Mouse (Mus musculus): ENCODE results near the gene Efl1. TPM values are rescaled to one million over a fixed set of nuclear protein-coding genes. Genes with fewer than 3 reads are reported as not detected.
A peak's percentile ranks its signal among the peaks of the same experiment; 100 is the strongest.

Efl1 gene
- total RNA-seq (2021): 10 to 100 TPM; 16.3 to 17.4 TPM

- DNase-seq (ENCODE audit: extremely low spot score in 1 of 2, low spot score in 1 of 2): peak; percentile 89 to 94
Measured at GRCm38 (mm10) chr7:82648353-82649080, at the start of gene Efl1, which contains the start of gene Saxo2. Gene Efl1, plus strand, starts transcription at chr7:82648614. Gene Saxo2, minus strand, starts transcription at chr7:82648528.

- DNase-seq (ENCODE audit: extremely low spot score in 1 of 2, low spot score in 1 of 2): no peak
Measured at GRCm38 (mm10) chr7:82602008-82602407, 46.4 kb upstream of the Efl1 start.

GRCm38 (mm10) chr7:82605425-82605824 is 43.0 kb upstream of the Efl1 start:
- no peak for DNase-seq (ENCODE audit: extremely low spot score in 1 of 2, low spot score in 1 of 2)

GRCm38 (mm10) chr7:82609629-82610028 is 38.8 kb upstream of the Efl1 start:
- DNase-seq (ENCODE audit: extremely low spot score in 1 of 2, low spot score in 1 of 2): peak in 1 of 2 experiments; percentile 39

- peak in 1 of 2 experiments; percentile 7 for DNase-seq (ENCODE audit: extremely low spot score in 1 of 2, low spot score in 1 of 2)
Measured at GRCm38 (mm10) chr7:82625342-82625741, 23.1 kb upstream of the Efl1 start.

GRCm38 (mm10) chr7:82647183-82647582 is 1.2 kb upstream of the Efl1 start:
- no peak for DNase-seq (ENCODE audit: extremely low spot score in 1 of 2, low spot score in 1 of 2)

GRCm38 (mm10) chr7:82647909-82648308 is 505 bp upstream of the Efl1 start:
- DNase-seq (ENCODE audit: extremely low spot score in 1 of 2, low spot score in 1 of 2): no peak

- no peak for DNase-seq (ENCODE audit: extremely low spot score in 1 of 2, low spot score in 1 of 2)
Measured at GRCm38 (mm10) chr7:82649081-82649445, 649 bp downstream of the Efl1 start.

GRCm38 (mm10) chr7:82664604-82665003 is 16.2 kb downstream of the Efl1 start:
- DNase-seq (ENCODE audit: extremely low spot score in 1 of 2, low spot score in 1 of 2): no peak

GRCm38 (mm10) chr7:82676001-82676400 is 27.6 kb downstream of the Efl1 start:
- no peak for DNase-seq (ENCODE audit: extremely low spot score in 1 of 2, low spot score in 1 of 2)

GRCm38 (mm10) chr7:82676834-82677233 is 28.4 kb downstream of the Efl1 start:
- DNase-seq (ENCODE audit: extremely low spot score in 1 of 2, low spot score in 1 of 2): no peak

GRCm38 (mm10) chr7:82679901-82680300 is 31.5 kb downstream of the Efl1 start:
- DNase-seq (ENCODE audit: extremely low spot score in 1 of 2, low spot score in 1 of 2): no peak

GRCm38 (mm10) chr7:82688736-82689135 is 40.3 kb downstream of the Efl1 start:
- DNase-seq (ENCODE audit: extremely low spot score in 1 of 2, low spot score in 1 of 2): peak in 1 of 2 experiments; percentile 15

GRCm38 (mm10) chr7:82691021-82691738 is 42.8 kb downstream of the Efl1 start:
- no peak for DNase-seq (ENCODE audit: extremely low spot score in 1 of 2, low spot score in 1 of 2)

- no peak for DNase-seq (ENCODE audit: extremely low spot score in 1 of 2, low spot score in 1 of 2)
Measured at GRCm38 (mm10) chr7:82697668-82698067, 49.3 kb downstream of the Efl1 start.

GRCm38 (mm10) chr7:82698968-82699367 is 50.6 kb downstream of the Efl1 start:
- DNase-seq (ENCODE audit: extremely low spot score in 1 of 2, low spot score in 1 of 2): no peak

GRCm38 (mm10) chr7:82702384-82703343 is 54.2 kb downstream of the Efl1 start:
- no peak for DNase-seq (ENCODE audit: extremely low spot score in 1 of 2, low spot score in 1 of 2)

GRCm38 (mm10) chr7:82709172-82709571 is 60.8 kb downstream of the Efl1 start:
- no peak for DNase-seq (ENCODE audit: extremely low spot score in 1 of 2, low spot score in 1 of 2)

- peak; percentile 23 to 44 for DNase-seq (ENCODE audit: extremely low spot score in 1 of 2, low spot score in 1 of 2)
Measured at GRCm38 (mm10) chr7:82715210-82715911, 66.9 kb downstream of the Efl1 start.

Data from layer of hippocampus, postnatal 25 days (tissue).